Mouse (Mus musculus): ENCODE results near the gene Bmp2.
A peak's percentile ranks its signal among the peaks of the same experiment; 100 is the strongest.

The Bmp2 gene

GRCm38 (mm10) chr2:133552031-133552841 is at the start of gene Bmp2:
Gene Bmp2, plus strand, starts transcription at chr2:133552159.
- peak; percentile 19 for DNase-seq (ENCODE audit: low spot score)

DNA sequence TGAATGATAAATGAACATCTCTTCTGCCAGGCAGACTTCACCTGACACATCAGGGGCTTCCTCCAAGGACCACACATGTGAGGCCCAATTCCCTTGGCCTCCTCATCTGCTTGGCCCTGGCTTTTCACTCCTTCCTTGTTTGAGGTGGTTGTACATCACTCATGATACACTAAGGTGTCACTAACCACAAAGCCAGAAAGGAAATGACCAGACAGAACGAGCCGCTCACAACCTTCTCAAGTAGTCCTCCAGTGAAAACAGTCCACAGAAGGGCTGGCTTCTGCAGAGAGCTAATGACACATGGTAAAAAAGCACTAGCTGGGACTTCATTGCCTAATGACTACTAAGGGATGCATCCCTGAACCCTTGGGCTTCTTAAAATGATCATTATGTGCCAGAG is 46.3 kb upstream of the Bmp2 start:
- DNase-seq (ENCODE audit: low spot score) = no peak

GRCm38 (mm10) chr2:133507045-133507444 is 44.9 kb upstream of the Bmp2 start:
- DNase-seq (ENCODE audit: low spot score) = no peak

- no peak for DNase-seq (ENCODE audit: low spot score)
These were observed 42.8 kb upstream of the Bmp2 start for GRCm38 (mm10) chr2:133509141-133509540.

GRCm38 (mm10) chr2:133511011-133511779 is 40.8 kb upstream of the Bmp2 start:
- no peak for DNase-seq (ENCODE audit: low spot score)

DNA sequence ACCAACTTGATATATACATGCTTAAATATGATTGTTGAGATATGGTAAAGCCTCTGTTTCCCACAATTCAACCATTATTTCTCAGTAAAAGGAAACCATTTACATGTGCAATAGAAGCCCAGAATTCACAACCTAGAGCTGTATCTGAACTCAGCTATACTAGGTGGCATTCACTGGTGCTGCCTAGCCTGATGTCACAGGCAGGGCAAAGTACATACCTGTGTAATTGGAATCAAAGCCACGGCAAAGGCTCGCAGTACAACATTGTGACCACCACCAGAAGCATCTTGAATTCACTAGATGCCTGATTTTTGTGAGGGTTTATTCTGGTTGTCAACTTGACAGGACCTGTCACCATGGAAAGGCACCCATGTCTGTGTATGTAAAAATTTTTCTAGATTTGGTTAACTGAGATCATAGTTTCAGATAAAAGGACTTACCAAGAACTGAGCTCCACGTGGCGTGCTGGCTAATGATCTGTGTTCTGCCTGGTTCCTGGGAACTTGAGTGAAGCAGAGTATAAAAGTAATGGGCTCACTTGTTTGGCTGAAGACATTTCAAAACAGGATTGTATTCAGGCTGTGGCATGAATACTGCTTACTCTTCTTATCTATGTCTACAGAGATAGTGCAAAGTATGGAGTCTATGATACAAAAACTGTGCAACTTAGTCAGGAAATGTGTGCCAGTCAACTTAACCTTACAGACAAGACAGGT is 35.5 kb upstream of the Bmp2 start:
- DNase-seq (ENCODE audit: low spot score) = no peak

- DNase-seq (ENCODE audit: low spot score) = no peak
These were observed 34.1 kb upstream of the Bmp2 start for GRCm38 (mm10) chr2:133517867-133518266.

DNA sequence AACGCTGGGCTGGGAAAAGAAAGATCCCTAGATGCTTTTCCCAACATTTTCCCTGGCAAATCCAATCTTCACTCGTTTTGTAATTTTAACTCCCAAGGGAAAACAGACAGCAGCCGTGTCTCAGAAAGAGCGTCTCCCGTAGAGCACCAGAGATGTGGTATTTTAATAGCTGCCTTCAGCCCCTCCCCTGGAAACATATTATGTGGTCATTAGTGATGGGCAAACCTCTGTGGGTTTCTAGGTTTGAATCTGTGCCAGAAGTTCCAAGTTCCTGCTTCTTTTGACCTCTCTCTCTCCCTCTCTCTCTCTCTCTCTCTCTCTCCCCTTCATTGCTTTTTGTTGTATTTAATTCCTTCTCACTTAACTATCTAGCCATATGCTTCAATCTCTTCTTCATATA is 30.8 kb upstream of the Bmp2 start:
- no peak for DNase-seq (ENCODE audit: low spot score)

- peak; percentile 18 for DNase-seq (ENCODE audit: low spot score)
These were observed 29.8 kb upstream of the Bmp2 start for GRCm38 (mm10) chr2:133522121-133522520.

GRCm38 (mm10) chr2:133525621-133526181 is 26.3 kb upstream of the Bmp2 start:
- no peak for DNase-seq (ENCODE audit: low spot score)

GRCm38 (mm10) chr2:133529396-133529795 is 22.6 kb upstream of the Bmp2 start:
- DNase-seq (ENCODE audit: low spot score) = no peak

DNA sequence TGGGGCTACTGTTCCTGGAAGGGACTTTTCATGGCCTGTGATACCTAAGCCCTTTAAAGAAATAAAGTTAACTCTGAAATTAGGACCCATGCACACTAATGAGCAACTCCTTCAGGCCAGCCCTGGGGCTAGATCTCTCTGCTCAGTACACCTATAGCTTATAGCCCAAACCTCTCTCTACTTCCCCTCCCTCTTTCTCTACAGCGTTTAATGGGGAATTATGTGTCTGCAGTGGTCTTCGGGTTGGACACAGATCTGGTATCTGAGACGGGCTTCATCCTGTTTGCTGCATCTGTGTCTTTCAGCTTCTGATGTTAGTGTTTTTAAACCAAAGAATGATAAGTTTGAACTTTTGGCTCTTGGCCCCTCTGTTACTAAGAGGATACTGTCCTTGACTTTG is 18.9 kb upstream of the Bmp2 start:
- no peak for DNase-seq (ENCODE audit: low spot score)

GRCm38 (mm10) chr2:133535481-133535880 is 16.5 kb upstream of the Bmp2 start:
- DNase-seq (ENCODE audit: low spot score) = no peak

DNA sequence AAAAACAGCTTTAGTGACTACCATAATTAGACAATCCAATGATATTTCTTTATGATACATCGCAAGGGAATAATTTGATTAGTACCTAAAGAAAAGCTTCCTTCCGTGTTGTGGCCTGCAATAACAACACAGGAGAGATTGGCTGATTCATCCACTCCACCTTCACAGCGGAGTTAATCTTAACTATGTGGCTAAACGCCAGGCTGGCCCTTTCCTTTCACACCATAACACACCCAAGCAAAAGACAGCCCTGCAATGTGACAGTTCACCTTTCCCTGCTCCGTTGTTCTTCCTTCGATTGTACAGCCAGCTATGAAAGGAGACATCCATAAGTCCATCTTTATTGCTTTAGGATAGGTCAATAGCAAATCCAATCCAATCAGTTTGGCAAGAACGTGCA is 15.1 kb upstream of the Bmp2 start:
- DNase-seq (ENCODE audit: low spot score) = no peak

- no peak for DNase-seq (ENCODE audit: low spot score)
These were observed 11.3 kb upstream of the Bmp2 start for GRCm38 (mm10) chr2:133540702-133541101.

DNA sequence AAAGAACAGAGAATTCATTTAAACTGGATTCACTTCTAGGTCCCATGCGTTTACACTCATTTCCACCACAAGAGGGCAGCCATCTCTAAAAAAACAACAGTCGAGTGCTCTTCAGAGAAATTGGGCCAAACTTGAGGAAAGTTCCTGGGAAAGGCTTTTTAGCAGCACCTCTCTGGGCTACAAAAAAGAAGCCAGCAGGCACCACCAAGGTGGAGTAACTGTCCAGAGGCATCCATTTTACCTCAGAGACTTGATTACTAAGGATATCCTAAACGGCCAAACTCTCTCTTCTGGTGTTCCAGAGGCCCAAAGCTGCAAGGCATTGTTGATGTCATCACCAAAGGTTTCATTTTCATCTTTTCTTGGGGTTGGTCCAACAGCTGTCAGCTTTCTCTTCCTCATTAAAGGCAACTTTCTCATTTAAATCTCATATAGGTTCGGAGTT is 1.7 kb upstream of the Bmp2 start:
- DNase-seq (ENCODE audit: low spot score) = peak; percentile 23

GRCm38 (mm10) chr2:133552842-133553465 is 995 bp downstream of the Bmp2 start:
- DNase-seq (ENCODE audit: low spot score) = peak; percentile 15

- DNase-seq (ENCODE audit: low spot score) = no peak
These were observed 1.9 kb downstream of the Bmp2 start for GRCm38 (mm10) chr2:133553911-133554285.

DNA sequence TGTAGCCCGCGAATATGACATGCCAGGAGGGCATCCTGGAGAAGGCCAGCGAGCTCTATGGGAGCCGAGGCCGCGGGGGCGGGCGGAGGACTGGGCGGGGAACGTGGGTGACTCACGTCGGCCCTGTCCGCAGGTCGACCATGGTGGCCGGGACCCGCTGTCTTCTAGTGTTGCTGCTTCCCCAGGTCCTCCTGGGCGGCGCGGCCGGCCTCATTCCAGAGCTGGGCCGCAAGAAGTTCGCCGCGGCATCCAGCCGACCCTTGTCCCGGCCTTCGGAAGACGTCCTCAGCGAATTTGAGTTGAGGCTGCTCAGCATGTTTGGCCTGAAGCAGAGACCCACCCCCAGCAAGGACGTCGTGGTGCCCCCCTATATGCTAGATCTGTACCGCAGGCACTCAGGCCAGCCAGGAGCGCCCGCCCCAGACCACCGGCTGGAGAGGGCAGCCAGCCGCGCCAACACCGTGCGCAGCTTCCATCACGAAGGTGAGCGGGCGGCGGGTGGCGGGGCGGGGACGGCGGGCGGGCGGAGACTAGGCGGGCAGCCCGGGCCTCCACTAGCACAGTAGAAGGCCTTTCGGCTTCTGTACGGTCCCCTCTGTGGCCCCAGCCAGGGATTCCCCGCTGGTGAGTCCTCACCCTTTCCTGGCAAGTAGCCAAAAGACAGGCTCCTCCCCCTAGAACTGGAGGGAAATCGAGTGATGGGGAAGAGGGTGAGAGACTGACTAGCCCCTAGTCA is 2.5 kb downstream of the Bmp2 start:
- DNase-seq (ENCODE audit: low spot score) = peak; percentile 35

DNA sequence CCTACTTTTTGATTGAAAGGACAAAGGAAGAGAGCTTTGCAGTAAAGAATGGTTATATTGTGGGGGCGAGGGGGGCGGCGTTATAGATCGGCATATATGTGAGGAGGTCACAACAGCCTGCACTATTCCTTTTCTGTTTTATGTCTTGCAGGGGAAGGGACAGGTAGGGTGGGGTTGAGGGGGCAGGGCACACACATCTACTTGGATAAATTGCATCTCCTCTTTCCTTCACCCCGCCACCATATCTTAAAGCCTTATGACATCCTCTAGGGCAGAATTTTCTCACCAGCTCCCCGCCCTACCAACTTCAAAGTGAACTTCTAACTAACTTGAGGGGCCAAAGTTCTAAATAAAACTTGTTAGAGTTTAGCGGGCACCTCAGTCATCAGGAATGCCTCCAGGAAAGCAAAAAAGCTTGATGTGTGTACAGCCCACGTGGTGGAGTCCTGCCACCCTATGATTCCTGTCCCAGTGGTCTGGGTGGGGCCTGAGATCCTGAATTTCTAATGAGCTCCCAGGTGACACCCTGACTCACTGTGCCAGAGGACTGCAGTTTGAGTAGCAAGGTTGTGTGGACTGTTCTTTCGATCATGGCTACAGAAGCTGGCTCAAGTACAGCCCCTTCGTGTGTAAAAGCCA is 12.4 kb downstream of the Bmp2 start:
- no peak for DNase-seq (ENCODE audit: low spot score)

GRCm38 (mm10) chr2:133565424-133565823 is 13.5 kb downstream of the Bmp2 start:
- DNase-seq (ENCODE audit: low spot score) = no peak

Data from testis, postnatal 14 days (tissue).